Mouse (Mus musculus): ENCODE measurements around the gene Gm21936.
"Not testable (repeated sequence)": the region's sequence is repeated elsewhere in the genome, so short reads cannot be mapped to it uniquely, and the experiment has no call there.

Gene Gm21936

DNA sequence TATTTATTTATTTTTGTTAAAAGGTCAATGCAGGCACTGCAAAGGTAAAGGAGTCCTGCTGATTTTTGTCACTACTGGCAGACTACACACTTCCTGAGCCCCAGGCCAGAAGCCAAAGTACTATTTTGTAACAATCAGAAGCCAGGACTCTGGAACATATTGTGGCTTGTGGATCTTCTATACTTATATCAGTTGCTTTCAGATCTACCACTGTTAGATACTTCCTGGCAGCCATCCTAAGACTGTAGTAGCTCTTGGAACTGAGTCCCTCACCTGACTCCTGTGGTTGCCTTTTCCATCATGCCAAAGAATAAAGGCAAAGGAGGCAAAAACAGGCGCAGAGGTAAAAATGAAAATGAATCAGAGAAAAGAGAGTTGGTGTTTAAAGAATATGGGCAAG is at the start of gene Gm21936:
TSS of gene Gm21936 (plus strand) at position 301 of the 400 bp plus-strand sequence.
- DNase-seq = not testable (repeated sequence)

DNA sequence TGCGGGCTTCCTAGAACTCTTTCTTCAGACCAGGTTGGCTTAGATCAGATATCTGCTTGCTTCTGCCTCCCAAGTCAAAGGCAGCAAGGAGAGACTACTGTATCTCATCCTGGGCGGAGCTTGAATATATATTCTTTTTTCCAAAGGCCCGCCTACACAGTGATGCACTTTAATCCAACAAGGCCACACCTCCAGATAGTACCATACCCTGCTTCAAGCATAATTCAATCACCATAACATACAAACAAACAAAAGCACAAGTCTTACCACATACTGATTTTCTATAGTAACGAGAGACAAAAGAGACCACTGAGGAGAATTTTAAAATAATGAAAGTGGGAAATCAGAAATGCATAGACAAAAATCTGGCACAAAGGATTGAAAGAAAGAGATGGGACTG is 19.7 kb upstream of the Gm21936 start, which contains the start of gene Gm21319:
TSS of gene Gm21319 (minus strand) at position 101 of the 400 bp plus-strand sequence.
- DNase-seq = not testable (repeated sequence)

DNA sequence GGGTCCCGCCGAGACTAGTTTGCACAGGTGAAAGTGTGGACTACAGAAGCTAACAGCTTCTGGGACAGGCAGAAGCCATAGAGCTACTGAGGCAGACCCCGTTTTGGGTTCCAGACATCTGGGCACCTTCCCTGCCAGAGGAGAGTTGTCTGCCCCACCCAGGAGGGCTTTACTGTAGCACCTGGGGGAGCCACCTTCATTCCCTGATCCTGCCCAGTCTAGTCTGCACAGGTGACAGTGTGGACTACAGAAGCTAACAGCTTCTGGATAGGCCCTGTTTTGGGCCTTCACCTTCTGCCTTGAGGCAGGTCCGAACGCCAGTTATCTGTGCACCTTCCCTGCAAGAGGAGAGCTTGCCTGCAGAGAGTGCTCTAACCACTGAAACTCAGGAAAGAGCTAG is 2.7 kb downstream of the Gm21936 start:
- DNase-seq = not testable (repeated sequence)

DNA sequence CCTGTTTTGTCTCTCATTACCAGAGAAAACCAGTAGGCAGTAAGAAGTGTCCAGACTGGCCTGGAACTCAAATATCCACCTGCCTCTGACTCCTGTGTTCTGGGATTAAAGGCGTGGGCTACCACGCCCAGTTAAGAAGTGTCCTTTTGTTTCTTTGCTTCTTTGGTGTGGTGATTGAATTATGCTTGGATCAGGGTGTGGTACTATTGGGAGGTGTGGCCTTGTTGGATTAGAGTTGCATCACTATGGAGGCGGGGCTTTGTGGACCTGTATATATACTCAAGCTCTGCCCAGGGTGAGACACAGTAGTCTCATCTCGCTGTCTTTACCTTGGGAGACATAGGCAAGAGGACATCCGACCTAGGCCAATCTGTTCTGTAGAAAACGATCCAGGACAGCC is 21.0 kb downstream of the Gm21936 start, which contains the start of gene BB287469:
TSS of gene BB287469 (plus strand) at position 301 of the 400 bp plus-strand sequence.
- not testable (repeated sequence) for DNase-seq

DNA sequence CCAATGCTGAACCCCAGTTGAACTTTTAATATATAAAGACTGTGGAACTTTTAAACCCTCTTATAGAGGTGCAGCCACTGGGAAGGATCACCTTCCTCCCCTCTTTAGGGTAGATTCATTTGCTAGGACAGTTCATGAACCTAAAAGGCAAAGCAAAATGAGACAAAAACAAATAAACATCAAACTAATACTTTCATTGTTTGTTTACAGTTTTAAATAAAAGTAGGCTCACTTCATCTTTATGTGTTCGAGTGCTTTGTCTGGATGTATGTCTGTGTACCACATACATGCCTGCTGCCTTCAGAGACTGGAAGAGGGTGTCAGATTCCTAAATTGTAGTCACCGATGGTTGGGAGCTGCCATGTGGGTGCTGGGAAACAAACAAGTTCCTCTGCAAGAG is 46.9 kb downstream of the Gm21936 start, which contains the start of gene Gm2001:
TSS of gene Gm2001 (minus strand) at position 101 of the 400 bp plus-strand sequence.
- DNase-seq = not testable (repeated sequence)
